Mouse (Mus musculus) lung, postnatal 0 days (tissue): ENCODE results near the gene Itgb1. TPM values are rescaled to one million over a fixed set of nuclear protein-coding genes. Genes with fewer than 3 reads are reported as not detected.

Experiments
- ATAC-seq: fragments of 200-750 bp; cut with Nextera tagmentation; 2 replicates; pipeline ENCODE4 v1.8.0; 2017; ENCODE audit warnings: moderate library complexity
- DNase-seq: peaks from one replicate; pipeline ENCODE4 v3.0.0-alpha.2; 2016; ENCODE audit warnings: low spot score
- H3K27ac ChIP-seq: fragments of 300-500 bp; sonication (generic); 2 replicates; pipeline ENCODE4 v1.5.1; 2014; ENCODE audit warnings: antibody characterized with exemption, mild to moderate bottlenecking, low read length, mixed read lengths
- H3K27me3 ChIP-seq: fragments of 300-500 bp; sonication (generic); replicated peaks from 2 replicates; pipeline ENCODE4 v1.6.1; 2014; ENCODE audit warnings: low read length, mixed read lengths; ENCODE audit not compliant: insufficient read depth
- H3K36me3 ChIP-seq: fragments of 300-500 bp; sonication (generic); 2 replicates; pipeline ENCODE4 v1.6.1; 2014; ENCODE audit warnings: low read length, mixed read lengths; ENCODE audit not compliant: insufficient read depth
- H3K4me1 ChIP-seq: fragments of 300-500 bp; sonication (generic); 2 replicates; pipeline ENCODE4 v1.6.1; 2014; ENCODE audit warnings: antibody characterized with exemption, low read depth, low read length, mixed read lengths; ENCODE audit not compliant: insufficient read depth
- H3K4me2 ChIP-seq: fragments of 300-500 bp; sonication (generic); replicated peaks from 2 replicates; pipeline ENCODE4 v1.6.1; 2014; ENCODE audit warnings: low read depth, mild to moderate bottlenecking, low read length, moderate library complexity, mixed read lengths
- H3K4me3 ChIP-seq: fragments of 300-500 bp; sonication (generic); 2 replicates; pipeline ENCODE4 v1.5.1; 2014; ENCODE audit warnings: low read depth, low read length
- H3K9ac ChIP-seq: fragments of 300-500 bp; sonication (generic); replicated peaks from 2 replicates; pipeline ENCODE4 v1.6.1; 2014; ENCODE audit warnings: low read depth, mild to moderate bottlenecking
- H3K9me3 ChIP-seq: fragments of 300-500 bp; sonication (generic); 2 replicates; pipeline ENCODE4 v1.6.1; 2016; ENCODE audit warnings: low read length, mixed read lengths
- CTCF ChIP-seq: IDR thresholded peaks from 2 replicates; pipeline ENCODE4 v1.5.1; 2016; ENCODE audit warnings: antibody characterized with exemption, mild to moderate bottlenecking
- EP300 ChIP-seq: IDR thresholded peaks from 2 replicates; pipeline ENCODE4 v1.6.1; 2016; ENCODE audit warnings: antibody characterized with exemption, mild to moderate bottlenecking, control low read depth
- WGBS: fragments of 180-500 bp; shearing (Covaris S2); extraction: QIAGEN DNeasy Blood & Tissue Kit; methylation state at CpG from one replicate; pipeline ENCODE4 v1.1.7; 2014; 5-methylcytosine and 5-hydroxymethylcytosine counted together
- polyA plus RNA-seq: library from polyadenylated mRNA; unstranded; fragments of >200 nt; fragmentation: Nextera tagmentation; extraction: Ambion mirVana; gene quantifications from 2 replicates; pipeline ENCODE4 v1.2.1, GENCODE M21; 2015

Itgb1 gene
- polyA plus RNA-seq, 1 experiment from 2014 or later: 344 TPM

DNA sequence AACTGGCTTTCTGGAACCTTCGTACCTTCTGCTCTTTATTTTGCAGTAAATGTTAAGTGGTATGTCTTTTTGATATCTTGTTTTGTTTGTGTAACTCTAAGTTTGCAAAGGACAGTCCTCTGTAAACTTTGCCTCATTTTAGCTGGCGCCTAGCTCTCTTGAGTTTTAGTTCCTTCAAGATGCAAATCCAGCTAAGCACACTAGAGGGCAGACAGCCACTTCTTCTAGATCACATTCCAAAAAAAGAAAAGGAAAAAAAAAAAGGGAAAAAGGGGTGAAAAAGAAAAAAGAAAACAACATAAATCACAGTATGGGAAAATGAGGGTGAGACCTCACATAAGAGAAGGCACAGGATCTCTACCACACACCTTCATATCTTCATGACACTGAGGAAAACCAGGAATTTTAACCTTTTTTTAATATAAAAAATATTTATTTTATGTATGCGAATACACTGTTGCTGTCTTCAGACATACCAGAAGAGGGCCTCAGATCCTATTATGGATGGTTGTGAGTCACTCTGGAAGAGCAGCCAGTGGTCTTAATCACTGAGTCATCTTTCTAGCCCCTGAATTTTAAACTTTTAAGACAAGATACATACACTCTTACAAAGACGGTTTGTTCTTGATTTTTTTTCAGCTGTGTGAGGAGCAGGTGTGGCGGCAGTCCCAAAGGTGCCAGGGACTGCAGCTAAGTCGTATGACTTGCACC is 32.9 kb upstream of the Itgb1 start:
- TF ChIP-seq EP300 (no peak), CTCF (peak; percentile 77)
- 0 out of 2 replicates have a peak, but pooled peaks cover 5% of the 10 kb centered on the region for H3K4me1 ChIP-seq
- H3K27me3 ChIP-seq: no peaks in the 10 kb centered on the region
- H3K9me3 ChIP-seq: no peaks in the 10 kb centered on the region
- H3K36me3 ChIP-seq: no peaks in the 10 kb centered on the region
- 32% methylated on average over 6 of the region's 6 CpGs for whole genome bisulfite sequencing
- DNase-seq (peak; percentile 89), ATAC-seq (no peak)
- H3K27ac ChIP-seq: no peak overlapping the region
- no peak overlapping the region for H3K4me3 ChIP-seq
- no peak overlapping the region for H3K4me2 ChIP-seq
- no peak overlapping the region for H3K9ac ChIP-seq

GRCm38 (mm10) chr8:128653642-128654364 is 31.7 kb upstream of the Itgb1 start:
- TF ChIP-seq CTCF (no peak), EP300 (no peak)
- ATAC-seq (peak; percentile 13), DNase-seq (peak; percentile 86)
- no peaks in the 10 kb centered on the region for H3K9me3 ChIP-seq
- 0 out of 2 replicates have a peak, but pooled peaks cover 5% of the 10 kb centered on the region for H3K4me1 ChIP-seq
- H3K27me3 ChIP-seq: no peaks in the 10 kb centered on the region
- 22% methylated on average over 5 of the region's 5 CpGs for WGBS
- peak overlapping the region; percentile 49; the same call in 1 of the 2 replicates for H3K4me2 ChIP-seq
- H3K9ac ChIP-seq: no peak overlapping the region
- no peak overlapping the region for H3K4me3 ChIP-seq
- no peaks in the 10 kb centered on the region for H3K36me3 ChIP-seq
- H3K27ac ChIP-seq: peak overlapping the region; percentile 92

DNA sequence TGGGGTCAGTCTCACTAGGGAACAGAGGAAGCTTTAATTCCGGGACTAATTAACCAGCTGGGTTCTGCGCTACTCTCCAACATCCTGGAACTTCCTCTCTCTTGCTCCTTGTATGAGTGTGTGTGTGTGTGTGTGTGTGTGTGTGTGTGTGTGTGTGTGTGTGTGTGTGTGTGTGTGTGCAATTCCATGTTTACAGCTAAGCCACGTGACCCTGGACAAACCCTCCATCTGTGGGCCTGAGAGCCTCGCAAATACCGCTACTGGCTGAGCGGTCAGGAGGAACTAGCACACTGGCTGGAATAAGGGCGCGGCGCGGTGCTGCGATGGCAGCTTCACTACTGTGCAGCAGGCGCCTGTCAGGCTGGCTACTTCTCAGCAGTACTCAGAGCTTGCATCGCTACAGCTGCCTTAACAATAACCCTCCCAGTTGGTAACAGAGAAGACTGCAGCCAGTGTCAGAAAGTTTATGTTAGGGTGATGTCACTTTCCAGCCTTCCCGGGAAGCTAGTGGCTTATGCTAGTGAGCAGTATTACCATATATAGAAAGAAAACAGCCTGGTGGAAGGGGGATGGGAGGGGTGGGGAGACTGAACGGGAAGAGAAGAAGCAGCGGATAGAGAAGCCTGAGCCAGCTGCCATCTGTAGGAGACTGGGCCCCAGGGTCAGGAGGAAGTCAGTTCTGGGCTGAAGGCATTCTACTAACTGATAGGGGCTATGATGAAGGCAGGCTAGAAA is 30.9 kb upstream of the Itgb1 start:
- peak; percentile 96 for DNase-seq
- no peak overlapping the region for H3K9ac ChIP-seq
- WGBS: 2% methylated on average over 16 of the region's 16 CpGs

DNA sequence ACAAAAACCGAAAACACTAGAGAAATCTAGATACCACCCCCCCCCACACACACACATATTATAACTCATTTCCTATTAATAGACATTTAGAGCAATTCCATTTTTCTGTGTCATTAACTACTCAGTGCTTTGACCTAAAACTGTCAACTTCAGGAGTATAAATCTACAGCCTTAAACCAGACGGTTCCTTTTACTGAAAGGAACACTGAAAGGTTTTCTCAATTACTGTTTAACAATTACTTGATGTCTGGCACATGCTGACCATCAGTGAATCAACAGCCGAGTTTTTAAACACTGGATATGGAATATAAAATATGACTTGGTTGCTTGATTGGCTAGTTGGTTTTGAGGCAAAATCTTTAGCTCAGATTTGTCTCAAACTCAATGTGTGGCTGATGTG is 23.3 kb upstream of the Itgb1 start:
- Histone ChIP-seq H3K9me3 (no peaks in the 10 kb centered on the region), H3K36me3 (no peaks in the 10 kb centered on the region), H3K9ac (no peak overlapping the region), H3K27me3 (no peaks in the 10 kb centered on the region), H3K27ac (no peak overlapping the region), H3K4me3 (no peak overlapping the region), H3K4me2 (no peak overlapping the region), H3K4me1 (no peaks in the 10 kb centered on the region)
- ATAC-seq: no peak
- peak; percentile 58 for DNase-seq
- no peak for TF ChIP-seq CTCF
- TF ChIP-seq EP300: no peak
- WGBS: 45% methylated on average over 3 of the region's 3 CpGs

More for the DNA sequence above, 30.9 kb upstream of the Itgb1 start:
- peak; percentile 63; the same call in 1 of the 2 replicates for TF ChIP-seq EP300
- no peak for TF ChIP-seq CTCF
- Histone ChIP-seq H3K4me2 (peak overlapping the region; percentile 49), H3K9me3 (no peaks in the 10 kb centered on the region), H3K27me3 (no peaks in the 10 kb centered on the region), H3K4me1 (0 out of 2 replicates have a peak, but pooled peaks cover 5% of the 10 kb centered on the region), H3K27ac (peak overlapping the region; percentile 92), H3K4me3 (peak overlapping the region; percentile 1; the same call in 1 of the 2 replicates), H3K36me3 (no peaks in the 10 kb centered on the region)
- ATAC-seq: peak; percentile 94

DNA sequence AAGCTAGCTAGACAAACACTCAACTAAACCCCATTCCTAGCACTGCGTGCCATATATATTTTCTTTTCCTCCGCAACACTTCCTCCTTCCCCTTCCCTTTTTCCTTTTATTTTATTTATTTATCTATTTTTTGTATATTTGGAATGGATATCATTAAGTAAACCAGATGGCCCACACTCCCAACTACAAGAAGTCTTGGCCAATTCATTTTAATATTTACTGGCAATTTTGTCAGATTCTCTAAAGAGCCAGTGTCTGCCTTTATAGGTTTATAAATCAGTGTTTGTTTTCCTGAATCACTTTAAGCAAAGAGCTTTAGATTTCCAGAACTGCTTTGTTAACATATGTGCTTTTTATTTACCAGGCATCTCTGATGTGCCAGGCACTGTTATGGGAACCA is 22.8 kb upstream of the Itgb1 start:
- Histone ChIP-seq H3K27me3 (no peaks in the 10 kb centered on the region), H3K9ac (no peak overlapping the region), H3K4me2 (no peak overlapping the region), H3K9me3 (no peaks in the 10 kb centered on the region), H3K36me3 (no peaks in the 10 kb centered on the region), H3K4me3 (no peak overlapping the region), H3K4me1 (no peaks in the 10 kb centered on the region), H3K27ac (no peak overlapping the region)
- ATAC-seq (no peak), DNase-seq (no peak)
- WGBS: 66% methylated on average over 2 of the region's 2 CpGs
- TF ChIP-seq EP300: no peak
- no peak for TF ChIP-seq CTCF

GRCm38 (mm10) chr8:128663106-128663505 is 22.3 kb upstream of the Itgb1 start:
- TF ChIP-seq EP300: no peak
- peak; percentile 63 for ATAC-seq

More at GRCm38 (mm10) chr8:128663106-128663505, 22.3 kb upstream of the Itgb1 start:
- 27% methylated on average over 2 of the region's 2 CpGs for WGBS
- Histone ChIP-seq H3K27ac (no peak overlapping the region), H3K36me3 (no peaks in the 10 kb centered on the region), H3K4me1 (no peaks in the 10 kb centered on the region), H3K4me2 (no peak overlapping the region), H3K9ac (no peak overlapping the region), H3K9me3 (no peaks in the 10 kb centered on the region), H3K4me3 (no peak overlapping the region), H3K27me3 (no peaks in the 10 kb centered on the region)
- peak; percentile 76 for DNase-seq
